Mouse (Mus musculus) neural tube, embryonic 14.5 days (tissue): ENCODE results near the gene Iqub. TPM values are rescaled to one million over a fixed set of nuclear protein-coding genes. Genes with fewer than 3 reads are reported as not detected.

ENCODE experiments used
- ATAC-seq: fragments of 200-750 bp; cut with Nextera tagmentation; 2 replicates; pipeline ENCODE4 v1.8.0; 2017; ENCODE audit warnings: low read depth, mild to moderate bottlenecking, moderate TSS enrichment, moderate library complexity
- H3K27ac ChIP-seq: fragments of 300-500 bp; sonication (generic); 2 replicates; pipeline ENCODE4 v1.5.1; 2014; ENCODE audit warnings: low read depth, mild to moderate bottlenecking, control low read depth, low read length, moderate library complexity, mixed read lengths
- H3K27me3 ChIP-seq: fragments of 300-500 bp; sonication (generic); 2 replicates; pipeline ENCODE4 v1.6.1; 2014; ENCODE audit warnings: low read length; ENCODE audit not compliant: control insufficient read depth, insufficient read depth
- H3K36me3 ChIP-seq: fragments of 300-500 bp; sonication (generic); 2 replicates; pipeline ENCODE4 v1.6.1; 2014; ENCODE audit warnings: low read length, mixed read lengths; ENCODE audit not compliant: control insufficient read depth, insufficient read depth
- H3K4me1 ChIP-seq: fragments of 300-500 bp; sonication (generic); 2 replicates; pipeline ENCODE4 v1.6.1; 2014; ENCODE audit warnings: low read length; ENCODE audit not compliant: control insufficient read depth, insufficient read depth
- H3K4me2 ChIP-seq: fragments of 300-500 bp; sonication (generic); 2 replicates; pipeline ENCODE4 v1.6.1; 2014; ENCODE audit warnings: mild to moderate bottlenecking, low read depth, low read length, control low read depth
- H3K4me3 ChIP-seq: fragments of 300-500 bp; sonication (generic); 2 replicates; pipeline ENCODE4 v1.5.1; 2014; ENCODE audit warnings: low read depth, low read length, control low read depth, mixed read lengths
- H3K9ac ChIP-seq: fragments of 300-500 bp; sonication (generic); replicated peaks from 2 replicates; pipeline ENCODE4 v1.6.1; 2014; ENCODE audit warnings: low read depth, mild to moderate bottlenecking, control low read depth, low read length, mixed read lengths
- H3K9me3 ChIP-seq: fragments of 300-500 bp; sonication (generic); 2 replicates; pipeline ENCODE4 v1.6.1; 2016; ENCODE audit warnings: low read length; ENCODE audit not compliant: control insufficient read depth
- WGBS: fragments of 180-500 bp; shearing (Covaris S2); extraction: QIAGEN DNeasy Blood & Tissue Kit; methylation state at CpG from one replicate; pipeline ENCODE4 v1.1.7; 2014; 5-methylcytosine and 5-hydroxymethylcytosine counted together
- polyA plus RNA-seq: library from polyadenylated mRNA; unstranded; fragments of >200 nt; fragmentation: Nextera tagmentation; extraction: Ambion mirVana; gene quantifications from 2 replicates; pipeline ENCODE4 v1.2.1, GENCODE M21; 2014

Gene Iqub
- polyA plus RNA-seq, 1 experiment from 2014 or later: 1.6 TPM

- Histone ChIP-seq H3K36me3 (no peaks in the 10 kb centered on the region), H3K4me1 (no peaks in the 10 kb centered on the region), H3K27me3 (no peaks in the 10 kb centered on the region), H3K27ac (no peak overlapping the region), H3K4me2 (no peak overlapping the region), H3K9me3 (no peaks in the 10 kb centered on the region), H3K4me3 (no peak overlapping the region), H3K9ac (no peak overlapping the region)
- 75% methylated on average over 4 of the region's 4 CpGs for WGBS
- no peak for ATAC-seq
Observed at GRCm38 (mm10) chr6:24540106-24540505, 25.2 kb upstream of the Iqub start.

DNA sequence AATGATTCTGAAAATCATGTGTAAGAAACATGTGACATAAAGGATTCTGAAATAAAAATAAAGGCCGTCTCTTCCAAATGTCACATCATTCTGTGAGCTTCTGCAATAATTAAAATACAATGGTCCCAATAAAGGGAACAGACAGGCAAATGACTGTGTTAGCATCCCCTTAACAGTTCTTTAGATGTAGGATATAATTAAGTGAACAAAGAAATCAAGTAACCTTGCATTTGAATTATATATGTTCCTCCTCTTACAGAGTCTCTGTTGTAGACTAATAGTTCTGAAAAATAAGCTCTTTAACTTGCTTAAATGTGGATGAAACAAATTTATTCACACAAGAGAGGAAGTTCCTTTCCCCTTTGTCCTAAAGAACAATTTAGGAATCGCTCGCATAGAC is 23.6 kb upstream of the Iqub start:
- Histone ChIP-seq H3K9me3 (no peaks in the 10 kb centered on the region), H3K4me1 (no peaks in the 10 kb centered on the region), H3K36me3 (no peaks in the 10 kb centered on the region), H3K4me2 (no peak overlapping the region), H3K4me3 (no peak overlapping the region), H3K27ac (no peak overlapping the region), H3K9ac (no peak overlapping the region), H3K27me3 (no peaks in the 10 kb centered on the region)
- 93% methylated on average over 3 of the region's 3 CpGs for WGBS
- ATAC-seq: no peak

- Histone ChIP-seq H3K9ac (no peak overlapping the region), H3K9me3 (no peaks in the 10 kb centered on the region), H3K4me1 (peaks cover 5% of the 10 kb centered on the region; the same call in 1 of the 2 replicates), H3K4me2 (no peak overlapping the region), H3K27ac (no peak overlapping the region), H3K36me3 (no peaks in the 10 kb centered on the region), H3K4me3 (no peak overlapping the region), H3K27me3 (no peaks in the 10 kb centered on the region)
- ATAC-seq: no peak
- 85% methylated on average over 3 of the region's 3 CpGs for WGBS
Observed at GRCm38 (mm10) chr6:24532804-24533203, 17.9 kb upstream of the Iqub start.

DNA sequence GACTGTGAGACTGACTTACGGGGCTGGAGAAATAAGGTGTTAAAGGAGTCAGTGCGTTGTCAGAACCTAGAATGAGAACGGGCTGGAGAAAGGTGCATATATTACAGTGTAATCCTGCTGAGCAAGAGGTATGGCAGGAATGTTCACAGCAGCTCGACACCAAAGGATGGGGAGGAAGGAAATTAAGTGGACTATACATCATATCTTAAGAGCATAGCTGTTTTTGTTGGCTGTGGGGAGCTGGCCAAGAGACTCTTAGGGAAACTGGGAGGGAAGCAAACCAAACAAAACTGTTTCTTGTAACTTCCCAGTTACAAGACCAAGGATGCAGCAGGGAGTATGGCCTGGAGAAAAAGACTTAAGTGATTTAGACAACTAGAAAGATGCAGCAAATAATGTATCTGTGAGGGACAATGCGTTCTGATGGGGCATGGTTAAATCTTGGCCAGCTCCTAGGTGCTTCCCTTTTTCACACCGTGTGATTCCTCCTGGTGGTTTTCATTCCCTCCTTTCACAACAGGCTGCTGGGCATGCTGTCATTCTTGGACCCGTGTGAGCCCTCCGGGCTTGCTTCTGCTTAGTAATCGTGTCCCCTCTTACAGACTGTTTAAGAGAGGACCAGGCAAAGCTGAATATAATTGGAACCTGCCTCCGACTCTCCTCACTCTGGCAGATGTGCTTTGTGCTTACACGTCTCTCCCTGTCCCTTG is 16.0 kb upstream of the Iqub start:
- Histone ChIP-seq H3K9ac (no peak overlapping the region), H3K9me3 (no peaks in the 10 kb centered on the region), H3K27ac (no peak overlapping the region), H3K4me1 (peaks cover 15% of the 10 kb centered on the region), H3K27me3 (no peaks in the 10 kb centered on the region), H3K36me3 (no peaks in the 10 kb centered on the region), H3K4me2 (peak overlapping the region; percentile 22; the same call in 1 of the 2 replicates), H3K4me3 (no peak overlapping the region)
- ATAC-seq: no peak
- 68% methylated on average over 11 of the region's 11 CpGs for WGBS

DNA sequence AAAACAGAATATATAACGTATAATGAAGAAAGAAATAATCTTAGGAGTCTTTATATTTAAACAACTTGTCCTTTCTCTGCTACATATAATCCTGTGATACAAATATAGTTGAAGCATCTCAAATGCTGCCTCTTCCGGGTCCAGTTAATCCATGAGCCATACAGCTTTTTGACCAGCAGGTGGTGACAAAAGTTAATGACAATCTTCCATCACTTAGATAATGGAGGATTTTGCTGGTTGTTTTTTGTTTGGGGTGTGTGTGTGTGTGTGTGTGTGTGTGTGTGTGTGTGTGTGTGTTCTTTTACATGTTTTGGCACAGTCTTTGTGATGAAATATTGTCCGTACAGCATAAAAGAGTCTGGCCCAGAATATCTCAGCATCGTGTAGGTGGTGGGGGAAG is 15.3 kb upstream of the Iqub start:
- Histone ChIP-seq H3K4me3 (no peak overlapping the region), H3K4me2 (peak overlapping the region; percentile 22; the same call in 1 of the 2 replicates), H3K4me1 (peaks cover 16% of the 10 kb centered on the region), H3K9ac (no peak overlapping the region), H3K27ac (no peak overlapping the region), H3K36me3 (no peaks in the 10 kb centered on the region), H3K27me3 (no peaks in the 10 kb centered on the region), H3K9me3 (no peaks in the 10 kb centered on the region)
- WGBS: 26% methylated on average over 4 of the region's 4 CpGs
- ATAC-seq: no peak

- H3K27me3 ChIP-seq: no peaks in the 10 kb centered on the region
- H3K27ac ChIP-seq: 0 out of 2 replicates have a peak within 1 kb of the TSS, but pooled peaks have one; percentile 39
- ATAC-seq: no peak
- H3K36me3 ChIP-seq: no peaks in the 10 kb centered on the region
- no peaks in the 10 kb centered on the region for H3K9me3 ChIP-seq
- peak within 1 kb of the TSS; percentile 74 for H3K4me3 ChIP-seq
- H3K9ac ChIP-seq: peak within 1 kb of the TSS; percentile 63
- 54% methylated on average over 2 of the region's 2 CpGs for WGBS
- H3K4me2 ChIP-seq: peak within 1 kb of the TSS; percentile 81
- peaks cover 16% of the 10 kb centered on the region for H3K4me1 ChIP-seq
Observed at GRCm38 (mm10) chr6:24528064-24528243, 13.1 kb upstream of the Iqub start, which contains the start of gene Asb15. Asb15 (plus strand) TSS chr6:24528144.

DNA sequence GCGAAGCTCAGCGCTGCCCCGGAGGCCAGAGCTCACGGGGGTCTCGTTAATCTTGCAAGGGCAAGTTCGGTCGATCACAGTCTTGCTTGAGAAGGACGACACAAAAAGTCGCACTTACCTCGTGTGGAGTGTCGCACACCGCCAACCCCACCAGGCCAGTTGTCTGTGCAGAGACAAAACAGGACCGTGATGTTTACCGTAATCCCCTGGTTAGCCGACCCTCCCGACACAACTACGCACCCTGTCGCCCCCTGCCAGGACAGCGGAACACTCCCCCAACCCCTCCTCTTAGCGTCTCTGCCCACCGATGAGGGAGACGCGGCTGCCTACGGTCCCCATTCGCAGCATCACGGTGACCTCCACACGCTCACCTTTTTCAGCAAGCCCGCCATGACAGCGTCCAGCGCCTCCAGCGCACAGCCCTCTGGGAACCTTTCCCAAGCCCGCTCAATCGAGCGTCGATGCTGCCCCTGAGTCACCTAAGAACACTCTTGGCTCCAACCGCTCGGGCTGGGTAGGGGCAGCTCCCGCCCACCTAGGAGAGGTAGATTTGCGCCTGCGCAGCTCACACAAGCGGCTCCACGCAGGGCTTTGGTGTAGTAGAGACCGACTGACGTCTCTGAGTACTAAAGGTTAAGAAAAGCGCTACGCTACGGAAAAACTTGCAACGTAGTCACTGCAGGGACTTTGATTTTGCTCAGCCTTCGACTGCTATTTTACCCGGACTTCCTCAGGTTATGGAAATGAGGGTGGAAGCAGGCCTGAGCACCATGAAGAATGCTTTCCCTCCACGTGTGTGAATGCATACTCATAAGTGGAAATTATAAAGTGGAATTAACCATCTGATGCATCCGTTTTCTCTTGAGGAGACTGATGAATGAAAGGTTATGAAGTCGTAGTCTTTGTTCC is 12.5 kb upstream of the Iqub start, which contains the start of gene Ndufa5:
Gene Ndufa5, minus strand, starts transcription at position 859 of the 909 bp plus-strand sequence.
- Histone ChIP-seq H3K4me3 (peak within 1 kb of the TSS; percentile 74), H3K36me3 (0 out of 2 replicates have a peak, but pooled peaks cover under 1% of the 10 kb centered on the region), H3K9ac (peak within 1 kb of the TSS; percentile 63), H3K4me2 (peak within 1 kb of the TSS; percentile 81), H3K4me1 (peaks cover 16% of the 10 kb centered on the region), H3K27me3 (no peaks in the 10 kb centered on the region), H3K9me3 (no peaks in the 10 kb centered on the region), H3K27ac (0 out of 2 replicates have a peak within 1 kb of the TSS, but pooled peaks have one; percentile 39)
- WGBS: under 1% methylated on average over 53 of the region's 53 CpGs
- ATAC-seq: peak; percentile 99

DNA sequence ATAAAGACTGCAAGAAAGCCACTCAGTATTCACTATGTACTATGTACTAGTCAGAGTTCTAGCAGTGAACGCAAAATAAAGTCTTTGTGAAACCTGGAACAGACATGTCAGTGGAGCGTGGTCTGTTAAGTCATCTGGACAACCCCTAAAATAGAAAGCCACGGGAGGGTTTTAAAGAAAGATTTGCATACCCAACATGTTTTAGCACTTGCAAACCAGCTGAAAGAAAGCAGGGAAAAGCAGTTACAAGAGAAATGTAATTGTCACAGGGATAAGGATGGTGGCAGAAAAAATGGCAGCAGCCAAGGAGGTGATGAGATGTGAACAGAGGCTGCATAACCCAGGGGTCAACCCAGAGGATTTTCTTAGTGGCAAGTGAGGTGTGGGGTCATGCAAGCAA is 10.8 kb upstream of the Iqub start:
- WGBS: 90% methylated on average over 3 of the region's 3 CpGs
- Histone ChIP-seq H3K4me2 (no peak overlapping the region), H3K27me3 (no peaks in the 10 kb centered on the region), H3K9me3 (no peaks in the 10 kb centered on the region), H3K27ac (no peak overlapping the region), H3K36me3 (0 out of 2 replicates have a peak, but pooled peaks cover 7% of the 10 kb centered on the region), H3K4me3 (no peak overlapping the region), H3K4me1 (peaks cover 16% of the 10 kb centered on the region), H3K9ac (no peak overlapping the region)
- ATAC-seq: no peak

DNA sequence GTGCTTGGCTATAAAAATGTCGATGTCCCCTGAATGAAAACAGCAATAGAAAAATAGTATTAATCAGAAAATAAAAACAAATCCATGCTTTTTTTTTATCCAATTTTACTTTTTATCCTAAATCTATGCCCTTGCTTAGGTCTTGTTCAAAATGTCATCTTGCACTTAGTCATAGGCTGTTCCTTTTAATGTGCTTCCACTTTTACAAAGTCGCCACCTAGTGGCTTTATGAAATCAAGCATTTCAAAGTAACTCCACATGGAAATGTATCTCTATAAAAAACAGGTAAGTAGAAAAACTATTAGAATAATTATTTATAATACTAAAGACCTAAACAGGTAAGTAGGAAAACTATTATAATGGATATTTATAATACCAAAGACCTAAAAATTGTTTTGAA is 1.3 kb upstream of the Iqub start:
- H3K9me3 ChIP-seq: no peaks in the 10 kb centered on the region
- H3K4me1 ChIP-seq: 0 out of 2 replicates have a peak, but pooled peaks cover 6% of the 10 kb centered on the region
- H3K27me3 ChIP-seq: no peaks in the 10 kb centered on the region
- H3K27ac ChIP-seq: no peak overlapping the region
- no peak overlapping the region for H3K4me3 ChIP-seq
- 45% methylated on average over 2 of the region's 2 CpGs for WGBS
- no peak overlapping the region for H3K9ac ChIP-seq
- 0 out of 2 replicates have a peak, but pooled peaks cover 10% of the 10 kb centered on the region for H3K36me3 ChIP-seq
- no peak for ATAC-seq
- no peak overlapping the region for H3K4me2 ChIP-seq
